14 mouse cellular contexts compared by ENCODE assay signal in genomic region chr9:57806066-57806481, GRCm38 (mm10). TPM values are rescaled to one million over a fixed set of nuclear protein-coding genes. Genes with fewer than 3 reads are reported as not detected.
A peak's percentile ranks its signal among the peaks of the same experiment; 100 is the strongest.
DNase-seq lines count a peak whose midpoint lies in the region; ATAC-seq and TF ChIP-seq lines count a peak whose summit lies in the region.
"Had no signal": no experiment of that assay in that cellular context is flagged by ENCODE, and none has a peak within 500 bp of the region (broad histone marks: within the 10 kb centered on the region; RNA-seq: fewer than 3 reads in every experiment).

No protein-coding gene starts in this region.

- no peaks in the 10 kb centered on the region for H3K9me3 ChIP-seq in heart, embryonic 13.5 days
- H3K9me3 ChIP-seq in ES-Bruce4 (replicated peaks; ENCODE audit: control insufficient read depth, insufficient read depth, low read length, poor library complexity, severe bottlenecking), result no peaks in the 10 kb centered on the region
- no peaks in the 10 kb centered on the region for H3K9me3 ChIP-seq in liver, embryonic 14.5 days (ENCODE audit: control insufficient read depth, low read length)
- H3K9me3 ChIP-seq: embryonic facial prominence, embryonic 13.5 days had no signal

- no peak overlapping the region for H3K4me3 ChIP-seq in heart, embryonic 13.5 days
- H3K4me3 ChIP-seq in ES-Bruce4 (ENCODE audit: low read depth, low read length), result no peak overlapping the region
- no peak overlapping the region for H3K4me3 ChIP-seq in liver, embryonic 14.5 days (ENCODE audit: insufficient read depth in 1 of 2, low read depth in 2 of 2, low read length in 2 of 2)
- H3K4me3 ChIP-seq: embryonic facial prominence, embryonic 13.5 days had no signal

- 26% methylated on average over 1 of the region's 1 CpGs for WGBS in heart, embryonic 13.5 days
- whole genome bisulfite sequencing in liver, embryonic 14.5 days (ENCODE audit: insufficient replicate concordance), result 53% methylated on average over 1 of the region's 1 CpGs

- peaks cover 93% of the 10 kb centered on the region for H3K4me1 ChIP-seq in heart, embryonic 13.5 days
- H3K4me1 ChIP-seq in ES-Bruce4 (ENCODE audit: control insufficient read depth, insufficient read depth, low read length), result peaks cover 2% of the 10 kb centered on the region
- peaks cover 28 to 43% of the 10 kb centered on the region in 2 experiments for H3K4me1 ChIP-seq in liver, embryonic 14.5 days (replicated peaks; ENCODE audit: control insufficient read depth in 2 of 2, insufficient read depth in 2 of 2, low read length in 1 of 2)

- 0 out of 2 replicates have a peak overlapping the region, but pooled peaks have one; percentile 0 for H3K9ac ChIP-seq in heart, embryonic 13.5 days
- H3K9ac ChIP-seq in ES-Bruce4 (ENCODE audit: low read depth, poor library complexity, severe bottlenecking), result no peak overlapping the region
- no peak overlapping the region for H3K9ac ChIP-seq in liver, embryonic 14.5 days (replicated peaks)
- H3K9ac ChIP-seq: embryonic facial prominence, embryonic 13.5 days; lung, embryonic 14.5 days had no signal

- DNase-seq in heart, postnatal 4 days, result no peak
- DNase-seq in kidney, adult 9 months, result peak; percentile 56
- no peak for DNase-seq in liver, embryonic 14.5 days (ENCODE audit: low read depth in 3 of 3, low spot score in 3 of 3)
- DNase-seq in cerebellum, postnatal 4 days (ENCODE audit: low spot score in 2 of 2), result no peak
- DNase-seq in right cerebral cortex, adult 18-20 months, result no peak
- no peak for DNase-seq in urinary bladder, postnatal 36 days (ENCODE audit: low spot score in 2 of 2)
- DNase-seq: cerebellum, postnatal 14 days; lung, embryonic 14.5 days; midbrain, embryonic 14.5 days; retina, postnatal 1 day had no signal

- ATAC-seq in heart, embryonic 13.5 days (ENCODE audit: extremely low read depth, insufficient number of reproducible peaks, low FRiP score, low TSS enrichment), result no peak
- ATAC-seq in liver, embryonic 14.5 days (ENCODE audit: insufficient read depth), result 0 out of 2 replicates have a peak, but pooled peaks have one; percentile 8
- ATAC-seq: forebrain, embryonic 14.5 days had no signal

- TF ChIP-seq POLR2A in ES-Bruce4 (IDR thresholded peaks at IDR 0.05; ENCODE audit: insufficient read depth, low read length), result no peak

- H3K36me3 ChIP-seq in heart, embryonic 13.5 days, result peaks cover 23% of the 10 kb centered on the region
- no peaks in the 10 kb centered on the region; the same call in 1 of the 2 replicates for H3K36me3 ChIP-seq in ES-Bruce4 (ENCODE audit: control insufficient read depth, insufficient read depth, low read length, poor library complexity, severe bottlenecking)
- no peaks in the 10 kb centered on the region; the same call in 1 of the 2 replicates for H3K36me3 ChIP-seq in liver, embryonic 14.5 days (replicated peaks; ENCODE audit: control insufficient read depth, insufficient read depth, low read depth)

- no peaks in the 10 kb centered on the region for H3K27me3 ChIP-seq in heart, embryonic 13.5 days (replicated peaks)
- H3K27me3 ChIP-seq in ES-Bruce4 (ENCODE audit: control insufficient read depth, insufficient read depth, low read length, poor library complexity, severe bottlenecking), result no peaks in the 10 kb centered on the region
- no peaks in the 10 kb centered on the region for H3K27me3 ChIP-seq in liver, embryonic 14.5 days (ENCODE audit: control insufficient read depth, insufficient read depth, low read length)
- H3K27me3 ChIP-seq: embryonic facial prominence, embryonic 13.5 days had no signal

- no peak overlapping the region for H3K4me2 ChIP-seq in heart, embryonic 13.5 days
- H3K4me2 ChIP-seq in liver, embryonic 14.5 days (ENCODE audit: low read depth), result no peak overlapping the region
- H3K4me2 ChIP-seq: embryonic facial prominence, embryonic 13.5 days; lung, embryonic 14.5 days had no signal

- H3K27ac ChIP-seq in heart, embryonic 13.5 days (replicated peaks), result no peak overlapping the region
- H3K27ac ChIP-seq in ES-Bruce4 (ENCODE audit: insufficient read depth, low read length), result 0 out of 2 replicates have a peak overlapping the region, but pooled peaks have one; percentile 1
- no peak overlapping the region for H3K27ac ChIP-seq in liver, embryonic 14.5 days
- H3K27ac ChIP-seq: embryonic facial prominence, embryonic 13.5 days had no signal

- no peak for TF ChIP-seq CTCF in ES-Bruce4 (IDR thresholded peaks at IDR 0.05; ENCODE audit: low read depth, low read length)
- TF ChIP-seq CTCF in liver, embryonic 14.5 days (IDR thresholded peaks at IDR 0.05; ENCODE audit: low read depth), result no peak

- TF ChIP-seq EP300 in ES-Bruce4 (IDR thresholded peaks at IDR 0.05; ENCODE audit: insufficient read depth, low read depth, low read length), result no peak
- no peak for TF ChIP-seq EP300 in liver, embryonic 14.5 days (IDR thresholded peaks at IDR 0.05; ENCODE audit: low read depth)

RNA-seq across cellular contexts. Expression of gene Arid3b, which starts 30.5 kb away (rescaled TPM):
- polyA plus RNA-seq in heart, embryonic 13.5 days (2015; fragmentation: Nextera tagmentation; extraction: Ambion mirVana), result 11.3 and 12.3 TPM in 2 replicates
- 1 to 10 TPM; 8.5 to 9.5 TPM for total RNA-seq in heart, postnatal 4 days (2021)
- polyA plus RNA-seq in ES-Bruce4 (2011; ENCODE audit: insufficient read depth, insufficient read length, low read depth, missing spikeins), result 87.8 and 93.0 TPM in 2 replicates
- polyA plus RNA-seq in liver, embryonic 14.5 days (2012; rRNA removed), result 7.8 and 9.3 TPM in 2 replicates
- polyA plus RNA-seq in liver, embryonic 14.5 days (2014; fragmentation: Nextera tagmentation; extraction: Ambion mirVana), result 8.5 and 9.3 TPM in 2 replicates

RNA-seq across cellular contexts. Expression of gene Clk3, which starts 40.4 kb away (rescaled TPM):
- 56.1 and 57.1 TPM in 2 replicates for polyA plus RNA-seq in heart, embryonic 13.5 days (2015; fragmentation: Nextera tagmentation; extraction: Ambion mirVana)
- total RNA-seq in heart, postnatal 4 days (2021), result 10 to 100 TPM; 43.5 to 49.1 TPM
- 71.2 and 77.7 TPM in 2 replicates for polyA plus RNA-seq in ES-Bruce4 (2011; ENCODE audit: insufficient read depth, insufficient read length, low read depth, missing spikeins)
- 110 and 136 TPM in 2 replicates for polyA plus RNA-seq in liver, embryonic 14.5 days (2012; rRNA removed)
- polyA plus RNA-seq in liver, embryonic 14.5 days (2014; fragmentation: Nextera tagmentation; extraction: Ambion mirVana), result 88.0 and 95.0 TPM in 2 replicates
